Mouse (Mus musculus) liver, adult 2 months (tissue): ENCODE measurements around the gene Gm1123. TPM values are rescaled to one million over a fixed set of nuclear protein-coding genes. Genes with fewer than 3 reads are reported as not detected.

Source experiments
- DNase-seq: peaks from one replicate; pipeline ENCODE4 v3.0.0-alpha.2; 2011; ENCODE audit warnings: low read depth, low spot score; ENCODE audit errors: extremely low read depth
- H3K27ac ChIP-seq: fragments of 200-500 bp; replicated peaks from 2 replicates; pipeline ENCODE4 v1.5.1; 2012; ENCODE audit warnings: low read depth, mild to moderate bottlenecking, control low read depth, inconsistent platforms, low read length; ENCODE audit not compliant: insufficient read depth
- H3K27me3 ChIP-seq: fragments of 200-500 bp; 2 replicates; pipeline ENCODE4 v1.6.1; 2012; ENCODE audit warnings: mild to moderate bottlenecking, moderate library complexity, low read length, inconsistent platforms; ENCODE audit not compliant: control insufficient read depth, insufficient read depth
- H3K36me3 ChIP-seq: fragments of 200-500 bp; 2 replicates; pipeline ENCODE4 v1.6.1; 2012; ENCODE audit warnings: low read length, inconsistent platforms; ENCODE audit not compliant: control insufficient read depth, insufficient read depth
- H3K4me1 ChIP-seq: fragments of 200-500 bp; 2 replicates; pipeline ENCODE4 v1.6.1; 2011; ENCODE audit warnings: low read length; ENCODE audit not compliant: control insufficient read depth, insufficient read depth
- H3K4me3 ChIP-seq: fragments of 200-500 bp; 2 replicates; pipeline ENCODE4 v1.5.1; 2011; ENCODE audit warnings: low read depth, mild to moderate bottlenecking, control low read depth, low read length, moderate library complexity; ENCODE audit not compliant: insufficient read depth
- H3K79me2 ChIP-seq: fragments of 200-500 bp; 2 replicates; pipeline ENCODE4 v1.6.1; 2012; ENCODE audit warnings: inconsistent platforms, mild to moderate bottlenecking, low read length, moderate library complexity; ENCODE audit not compliant: control insufficient read depth, insufficient read depth
- H3K9ac ChIP-seq: fragments of 200-500 bp; 2 replicates; pipeline ENCODE4 v1.6.1; 2012; ENCODE audit warnings: low read depth, mild to moderate bottlenecking, control low read depth, inconsistent platforms, low read length
- CTCF ChIP-seq: fragments of 200-500 bp; IDR thresholded peaks from 2 replicates; pipeline ENCODE4 v1.5.1; 2011; ENCODE audit warnings: low read depth, low read length, control low read depth
- POLR2A ChIP-seq: fragments of 200-500 bp; IDR thresholded peaks from 2 replicates; pipeline ENCODE4 v1.6.1; 2011; ENCODE audit warnings: low read length, control low read depth; ENCODE audit not compliant: insufficient read depth; ENCODE audit errors: extremely low read depth
- WGBS: fragments of 180-500 bp; shearing (Covaris S2); methylation state at CpG from one replicate; pipeline ENCODE4 v1.1.7; 2018; 5-methylcytosine and 5-hydroxymethylcytosine counted together
- polyA plus RNA-seq: library from polyadenylated mRNA; depleted of rRNA; stranded (reverse); fragments of >200 nt; gene quantifications from 2 replicates; pipeline ENCODE4 v1.2.3, GENCODE M21; 2012
- total RNA-seq: library from RNA; depleted of rRNA; stranded (reverse); fragments of >200 nt; gene quantifications from 2 replicates; pipeline ENCODE4 v1.2.3, GENCODE M21; 2014

Gm1123 gene
- total and polyA plus RNA-seq, 2 experiments: not detected

DNA sequence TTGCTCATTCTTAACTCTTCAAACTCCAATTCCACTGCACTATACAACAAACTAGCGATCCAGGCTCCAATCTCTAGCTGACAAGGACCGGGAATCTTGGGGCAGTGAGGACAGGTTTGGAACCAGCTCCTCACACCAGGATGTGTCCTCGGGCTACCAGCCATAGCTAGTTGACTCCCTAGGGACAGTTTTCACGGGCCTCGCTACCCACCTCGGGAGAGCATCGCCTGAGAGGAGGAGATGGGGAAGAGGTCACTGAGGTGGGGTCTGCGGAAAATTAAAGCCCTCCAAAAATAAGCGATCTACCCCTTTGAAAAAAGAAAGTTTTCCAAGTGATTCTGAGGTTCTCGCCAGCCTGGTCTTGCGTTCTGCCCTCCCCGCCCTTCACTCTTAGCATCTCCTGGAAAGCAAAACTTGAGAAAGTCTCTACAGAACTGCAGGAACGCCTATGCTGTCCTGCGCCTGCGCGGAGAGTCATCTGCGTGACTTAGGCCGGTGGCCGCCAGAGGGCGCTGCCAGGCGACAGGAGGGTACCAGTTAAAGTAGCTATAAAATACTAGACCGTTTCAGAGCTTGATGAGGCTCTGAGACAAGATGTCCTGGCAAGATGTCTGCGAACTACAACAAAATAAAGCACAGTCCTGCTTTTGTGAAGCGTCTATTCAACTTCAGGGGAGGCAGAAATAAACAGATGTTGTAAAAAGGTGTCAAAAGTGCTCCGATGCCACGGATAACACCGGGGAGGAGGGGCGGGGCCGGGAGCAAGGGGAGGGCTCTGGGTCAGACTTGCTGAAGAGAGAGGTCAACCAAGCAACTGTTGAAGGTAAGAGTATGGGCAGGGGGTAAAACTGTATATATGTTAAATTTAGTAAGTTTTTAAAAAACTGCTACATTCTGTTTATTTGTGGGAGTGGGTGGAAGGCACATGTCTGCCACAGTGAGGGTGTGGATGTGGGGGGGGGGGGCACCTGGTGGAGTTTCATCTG, 55.8 kb downstream of the Gm1123 start:
- H3K27ac ChIP-seq: no peak overlapping the region
- peaks cover 6% of the 10 kb centered on the region; the same call in 1 of the 2 replicates for H3K27me3 ChIP-seq
- H3K36me3 ChIP-seq: no peaks in the 10 kb centered on the region
- H3K4me3 ChIP-seq: no peak overlapping the region
- no peaks in the 10 kb centered on the region for H3K79me2 ChIP-seq
- H3K4me1 ChIP-seq: no peaks in the 10 kb centered on the region
- TF ChIP-seq CTCF (peak; percentile 95), POLR2A (no peak)
- WGBS: 8% methylated on average over 29 of the region's 29 CpGs
- DNase-seq: peak; percentile 62
- H3K9ac ChIP-seq: no peak overlapping the region

DNA sequence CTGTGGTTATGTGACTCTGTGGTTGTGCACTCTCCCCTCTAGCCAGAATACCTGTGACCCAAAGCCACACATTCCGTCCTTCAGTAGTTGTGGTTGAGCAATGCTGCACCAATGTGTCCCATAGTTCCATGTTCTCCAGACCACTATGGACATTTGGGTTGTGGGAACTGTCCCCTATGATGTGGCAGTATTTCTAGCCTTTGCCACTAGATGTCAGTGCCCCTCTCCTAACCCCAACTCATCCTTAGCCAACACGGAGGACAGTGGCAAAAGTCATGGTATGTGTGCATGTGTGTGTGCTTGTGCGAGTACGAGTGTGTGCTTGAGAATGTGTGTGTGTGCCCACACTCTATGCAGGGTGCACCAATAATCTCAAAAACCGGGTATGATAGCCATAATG, 59.0 kb downstream of the Gm1123 start:
- peaks cover 6% of the 10 kb centered on the region; the same call in 1 of the 2 replicates for H3K4me1 ChIP-seq
- H3K4me3 ChIP-seq: no peak overlapping the region
- H3K79me2 ChIP-seq: no peaks in the 10 kb centered on the region
- TF ChIP-seq POLR2A (no peak), CTCF (peak; percentile 31; the same call in 1 of the 2 replicates)
- WGBS: 37% methylated on average over 5 of the region's 5 CpGs
- no peak for DNase-seq
- H3K27ac ChIP-seq: no peak overlapping the region
- no peaks in the 10 kb centered on the region for H3K36me3 ChIP-seq
- peaks cover 20% of the 10 kb centered on the region for H3K27me3 ChIP-seq
- no peak overlapping the region for H3K9ac ChIP-seq

DNA sequence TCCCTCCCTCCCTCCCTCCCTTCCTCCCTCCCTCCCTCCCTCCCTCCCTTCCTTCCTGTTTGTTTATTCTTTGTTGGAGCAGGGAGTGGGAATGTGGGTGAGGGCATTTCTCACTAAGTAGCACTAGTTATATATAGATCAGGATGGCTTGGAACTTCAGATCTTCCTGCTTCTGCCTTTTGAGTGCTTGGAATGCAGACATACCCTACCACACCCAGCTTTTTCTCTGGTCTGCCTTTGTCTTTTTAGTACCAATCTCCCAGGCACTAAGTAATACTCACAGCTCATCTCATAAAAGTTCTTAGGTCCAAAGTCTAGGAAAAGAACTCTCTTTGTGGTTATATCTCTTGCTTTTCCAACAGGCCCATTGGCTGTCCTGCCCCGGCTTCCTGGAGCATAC, 59.4 kb downstream of the Gm1123 start:
- Histone ChIP-seq H3K79me2 (no peaks in the 10 kb centered on the region), H3K27ac (no peak overlapping the region), H3K9ac (no peak overlapping the region), H3K36me3 (no peaks in the 10 kb centered on the region), H3K27me3 (peaks cover 20% of the 10 kb centered on the region), H3K4me3 (no peak overlapping the region), H3K4me1 (peaks cover 6% of the 10 kb centered on the region; the same call in 1 of the 2 replicates)
- no peak for TF ChIP-seq CTCF
- no peak for TF ChIP-seq POLR2A
- WGBS: 88% methylated on average over 1 of the region's 1 CpGs
- no peak for DNase-seq

DNA sequence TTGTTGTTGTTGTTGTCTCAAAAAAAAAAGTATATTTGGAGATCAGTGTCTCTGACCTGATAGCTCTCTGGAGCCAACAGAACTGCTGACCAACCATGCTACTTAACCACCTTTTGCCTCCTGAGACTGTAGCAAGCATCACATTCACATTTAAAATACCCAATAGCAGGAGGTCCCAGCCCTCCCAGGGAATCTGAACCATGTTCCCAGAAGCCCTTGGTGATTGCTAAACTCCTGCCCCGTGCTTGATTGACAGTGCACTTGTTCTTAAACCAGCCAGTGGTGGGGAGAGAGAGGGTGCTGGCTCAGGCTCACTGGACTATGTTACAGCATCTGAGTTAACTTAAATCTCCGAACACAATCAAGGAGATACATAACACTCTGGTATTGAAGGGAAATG, 60.6 kb downstream of the Gm1123 start:
- H3K9ac ChIP-seq: no peak overlapping the region
- 44% methylated on average over 2 of the region's 2 CpGs for WGBS
- H3K27me3 ChIP-seq: peaks cover 26% of the 10 kb centered on the region
- no peaks in the 10 kb centered on the region for H3K79me2 ChIP-seq
- H3K4me3 ChIP-seq: no peak overlapping the region
- no peak overlapping the region for H3K27ac ChIP-seq
- no peaks in the 10 kb centered on the region for H3K36me3 ChIP-seq
- TF ChIP-seq POLR2A (no peak), CTCF (no peak)
- no peak for DNase-seq
- H3K4me1 ChIP-seq: peaks cover 6% of the 10 kb centered on the region; the same call in 1 of the 2 replicates

DNA sequence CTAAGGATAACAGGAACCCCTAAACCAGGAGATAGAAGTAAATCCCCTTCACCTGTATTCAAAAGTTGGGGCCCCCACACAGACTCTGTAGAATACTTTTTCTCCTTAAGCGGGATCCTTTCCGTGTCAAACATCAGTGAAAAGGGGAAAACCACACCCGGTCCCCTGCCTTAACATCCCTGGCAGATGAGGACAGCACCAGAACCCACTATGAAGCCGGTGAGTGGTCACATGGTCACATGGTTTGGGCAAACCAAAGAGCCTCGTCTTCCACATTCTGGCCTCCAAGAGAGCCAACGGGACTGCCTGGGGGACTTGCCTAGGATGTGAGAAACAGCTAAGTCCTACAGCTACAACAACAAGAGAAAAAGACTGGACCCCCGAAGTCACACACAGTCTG, 62.0 kb downstream of the Gm1123 start:
- no peaks in the 10 kb centered on the region for H3K79me2 ChIP-seq
- H3K4me3 ChIP-seq: peak overlapping the region; percentile 41; the same call in 1 of the 2 replicates
- no peak for TF ChIP-seq POLR2A
- TF ChIP-seq CTCF: no peak
- no peak overlapping the region for H3K27ac ChIP-seq
- H3K9ac ChIP-seq: no peak overlapping the region
- 13% methylated on average over 7 of the region's 7 CpGs for WGBS
- H3K27me3 ChIP-seq: peaks cover 26% of the 10 kb centered on the region
- peaks cover 6% of the 10 kb centered on the region; the same call in 1 of the 2 replicates for H3K4me1 ChIP-seq
- no peak for DNase-seq
- H3K36me3 ChIP-seq: no peaks in the 10 kb centered on the region
